Mouse (Mus musculus): ENCODE data around the gene Ppil3. TPM values are rescaled to one million over a fixed set of nuclear protein-coding genes. Genes with fewer than 3 reads are reported as not detected.
A peak's percentile ranks its signal among the peaks of the same experiment; 100 is the strongest.

Ppil3 gene
- polyA plus RNA-seq, 1 experiment from 2014 or later = 28.0 TPM

GRCm38 (mm10) chr1:58416048-58416447, 29.2 kb downstream of the Ppil3 start:
- H3K27ac ChIP-seq (ENCODE audit: low read depth, low read length) = no peak overlapping the region
- H3K4me1 ChIP-seq (replicated peaks; ENCODE audit: control insufficient read depth, insufficient read depth, low read length) = no peaks in the 10 kb centered on the region
- no peaks in the 10 kb centered on the region for H3K9me3 ChIP-seq (ENCODE audit: control insufficient read depth)
- no peaks in the 10 kb centered on the region for H3K27me3 ChIP-seq (replicated peaks; ENCODE audit: control insufficient read depth, insufficient read depth, low read length)
- peaks cover 84% of the 10 kb centered on the region for H3K36me3 ChIP-seq (ENCODE audit: control insufficient read depth, insufficient read depth)
- H3K4me2 ChIP-seq (replicated peaks; ENCODE audit: low read depth) = no peak overlapping the region
- H3K4me3 ChIP-seq (ENCODE audit: low read depth, low read length) = no peak overlapping the region
- H3K9ac ChIP-seq (ENCODE audit: low read depth, low read length) = no peak overlapping the region
- no peak for TF ChIP-seq CTCF (IDR thresholded peaks at IDR 0.05; ENCODE audit: low read depth)
- ATAC-seq = no peak
- 67% methylated on average over 2 of the region's 2 CpGs for WGBS

GRCm38 (mm10) chr1:58415442-58415841, 29.8 kb downstream of the Ppil3 start:
- H3K27me3 ChIP-seq (replicated peaks; ENCODE audit: control insufficient read depth, insufficient read depth, low read length) = no peaks in the 10 kb centered on the region
- H3K4me2 ChIP-seq (replicated peaks; ENCODE audit: low read depth) = no peak overlapping the region
- WGBS = 18% methylated on average over 1 of the region's 1 CpGs
- no peaks in the 10 kb centered on the region for H3K9me3 ChIP-seq (ENCODE audit: control insufficient read depth)
- H3K4me1 ChIP-seq (replicated peaks; ENCODE audit: control insufficient read depth, insufficient read depth, low read length) = no peaks in the 10 kb centered on the region
- H3K36me3 ChIP-seq (ENCODE audit: control insufficient read depth, insufficient read depth) = peaks cover 87% of the 10 kb centered on the region
- no peak for ATAC-seq
- no peak overlapping the region for H3K9ac ChIP-seq (ENCODE audit: low read depth, low read length)
- TF ChIP-seq CTCF (IDR thresholded peaks at IDR 0.05; ENCODE audit: low read depth) = peak; percentile 50
- H3K4me3 ChIP-seq (ENCODE audit: low read depth, low read length) = no peak overlapping the region
- H3K27ac ChIP-seq (ENCODE audit: low read depth, low read length) = no peak overlapping the region; the same call in 1 of the 2 replicates

GRCm38 (mm10) chr1:58410776-58411175, 34.5 kb downstream of the Ppil3 start:
- no peak overlapping the region for H3K4me2 ChIP-seq (replicated peaks; ENCODE audit: low read depth)
- no peak overlapping the region for H3K4me3 ChIP-seq (ENCODE audit: low read depth, low read length)
- H3K4me1 ChIP-seq (replicated peaks; ENCODE audit: control insufficient read depth, insufficient read depth, low read length) = no peaks in the 10 kb centered on the region
- no peak overlapping the region for H3K9ac ChIP-seq (ENCODE audit: low read depth, low read length)
- 82% methylated on average over 7 of the region's 7 CpGs for WGBS
- ATAC-seq = no peak
- no peak for TF ChIP-seq CTCF (IDR thresholded peaks at IDR 0.05; ENCODE audit: low read depth)
- no peaks in the 10 kb centered on the region for H3K27me3 ChIP-seq (replicated peaks; ENCODE audit: control insufficient read depth, insufficient read depth, low read length)
- H3K36me3 ChIP-seq (ENCODE audit: control insufficient read depth, insufficient read depth) = peaks cover 67% of the 10 kb centered on the region
- no peaks in the 10 kb centered on the region for H3K9me3 ChIP-seq (ENCODE audit: control insufficient read depth)
- no peak overlapping the region for H3K27ac ChIP-seq (ENCODE audit: low read depth, low read length)

GRCm38 (mm10) chr1:58410198-58410588, 35.1 kb downstream of the Ppil3 start:
- Histone ChIP-seq H3K4me3 (ENCODE audit: low read depth, low read length) (no peak overlapping the region), H3K9me3 (ENCODE audit: control insufficient read depth) (no peaks in the 10 kb centered on the region), H3K9ac (ENCODE audit: low read depth, low read length) (no peak overlapping the region), H3K4me2 (replicated peaks; ENCODE audit: low read depth) (no peak overlapping the region), H3K27me3 (replicated peaks; ENCODE audit: control insufficient read depth, insufficient read depth, low read length) (no peaks in the 10 kb centered on the region), H3K27ac (ENCODE audit: low read depth, low read length) (no peak overlapping the region), H3K4me1 (replicated peaks; ENCODE audit: control insufficient read depth, insufficient read depth, low read length) (no peaks in the 10 kb centered on the region), H3K36me3 (ENCODE audit: control insufficient read depth, insufficient read depth) (peaks cover 69% of the 10 kb centered on the region)
- WGBS = 74% methylated on average over 3 of the region's 3 CpGs
- no peak for TF ChIP-seq CTCF (IDR thresholded peaks at IDR 0.05; ENCODE audit: low read depth)
- peak; percentile 31; the same call in 1 of the 2 replicates for ATAC-seq

- WGBS = 79% methylated on average over 5 of the region's 5 CpGs
- 0 out of 2 replicates have a peak, but pooled peaks have one; percentile 15 for ATAC-seq
- no peaks in the 10 kb centered on the region for H3K4me1 ChIP-seq (replicated peaks; ENCODE audit: control insufficient read depth, insufficient read depth, low read length)
- H3K27ac ChIP-seq (ENCODE audit: low read depth, low read length) = no peak overlapping the region
- H3K9me3 ChIP-seq (ENCODE audit: control insufficient read depth) = no peaks in the 10 kb centered on the region
- no peaks in the 10 kb centered on the region for H3K27me3 ChIP-seq (replicated peaks; ENCODE audit: control insufficient read depth, insufficient read depth, low read length)
- no peak for TF ChIP-seq CTCF (IDR thresholded peaks at IDR 0.05; ENCODE audit: low read depth)
- no peak overlapping the region for H3K4me2 ChIP-seq (replicated peaks; ENCODE audit: low read depth)
- H3K4me3 ChIP-seq (ENCODE audit: low read depth, low read length) = no peak overlapping the region
- peaks cover 65% of the 10 kb centered on the region for H3K36me3 ChIP-seq (ENCODE audit: control insufficient read depth, insufficient read depth)
- no peak overlapping the region for H3K9ac ChIP-seq (ENCODE audit: low read depth, low read length)
These were observed 35.6 kb downstream of the Ppil3 start for GRCm38 (mm10) chr1:58409553-58410197.

- WGBS = 84% methylated on average over 6 of the region's 6 CpGs
- Histone ChIP-seq H3K4me2 (replicated peaks; ENCODE audit: low read depth) (no peak overlapping the region), H3K9me3 (ENCODE audit: control insufficient read depth) (no peaks in the 10 kb centered on the region), H3K27ac (ENCODE audit: low read depth, low read length) (no peak overlapping the region; the same call in 1 of the 2 replicates), H3K4me1 (replicated peaks; ENCODE audit: control insufficient read depth, insufficient read depth, low read length) (no peaks in the 10 kb centered on the region), H3K27me3 (replicated peaks; ENCODE audit: control insufficient read depth, insufficient read depth, low read length) (no peaks in the 10 kb centered on the region), H3K4me3 (ENCODE audit: low read depth, low read length) (no peak overlapping the region), H3K36me3 (ENCODE audit: control insufficient read depth, insufficient read depth) (peaks cover 65% of the 10 kb centered on the region), H3K9ac (ENCODE audit: low read depth, low read length) (no peak overlapping the region)
- no peak for TF ChIP-seq CTCF (IDR thresholded peaks at IDR 0.05; ENCODE audit: low read depth)
- ATAC-seq = no peak
These were observed 37.1 kb downstream of the Ppil3 start for GRCm38 (mm10) chr1:58408141-58408540.

All from intestine, postnatal 0 days (tissue).